Mouse (Mus musculus) G1E (cell line): ENCODE measurements around the gene Rnf5. TPM values are rescaled to one million over a fixed set of nuclear protein-coding genes. Genes with fewer than 3 reads are reported as not detected.
A peak's percentile ranks its signal among the peaks of the same experiment; 100 is the strongest.

Source experiments
- ATAC-seq: 2 replicates; pipeline ENCODE4 v1.8.0; 2016; ENCODE audit warnings: mild to moderate bottlenecking; ENCODE audit not compliant: insufficient number of reproducible peaks, poor library complexity, low FRiP score, severe bottlenecking; ENCODE audit errors: extremely low read depth
- DNase-seq: peaks from one replicate; pipeline ENCODE4 v3.0.0; 2012; ENCODE audit warnings: low spot score
- H3K27me3 ChIP-seq: 2 replicates; pipeline ENCODE4 v1.6.1; 2012; ENCODE audit warnings: mild to moderate bottlenecking, low read length, inconsistent platforms; ENCODE audit not compliant: insufficient read depth
- H3K36me3 ChIP-seq: replicated peaks from 2 replicates; pipeline ENCODE3; 2012; ENCODE audit warnings: mild to moderate bottlenecking, inconsistent platforms
- H3K4me1 ChIP-seq: 2 replicates; pipeline ENCODE4 v1.6.1; 2012; ENCODE audit warnings: low read depth, low read length, inconsistent platforms, mixed read lengths; ENCODE audit not compliant: insufficient read depth
- H3K4me3 ChIP-seq: 2 replicates; pipeline ENCODE4 v1.5.1; 2012; ENCODE audit warnings: low read depth, mild to moderate bottlenecking, inconsistent platforms, low read length, moderate library complexity, mixed read lengths
- H3K9me3 ChIP-seq: replicated peaks from 2 replicates; pipeline ENCODE4 v1.6.1; 2012; ENCODE audit warnings: inconsistent platforms
- CTCF ChIP-seq: IDR thresholded peaks from 2 replicates; pipeline ENCODE4 v1.5.1; 2012; ENCODE audit warnings: low read depth, low read length, inconsistent platforms, mixed read lengths
- GATA1 ChIP-seq: IDR thresholded peaks from 2 replicates; pipeline ENCODE4 v1.6.1; 2012; ENCODE audit warnings: borderline replicate concordance, low read length, inconsistent platforms, mixed read lengths
- GATA2 ChIP-seq: IDR thresholded peaks from 2 replicates; pipeline ENCODE4 v1.6.1; 2012; ENCODE audit warnings: low read depth, low read length, inconsistent platforms, borderline replicate concordance
- POLR2AphosphoS5 ChIP-seq: IDR thresholded peaks from 2 replicates; pipeline ENCODE4 v1.6.1; 2012; ENCODE audit warnings: low read depth, low read length, inconsistent platforms; ENCODE audit not compliant: insufficient replicate concordance
- TAL1 ChIP-seq: conservative IDR thresholded peaks from 2 replicates; pipeline ENCODE4 v1.6.1; 2012; ENCODE audit warnings: low read depth, low read length, inconsistent platforms, mixed read lengths
- polyA plus RNA-seq: library from polyadenylated mRNA; stranded (reverse); fragments of >175 nt; gene quantifications from 2 replicates; pipeline ENCODE4 v1.2.3, GENCODE M21; 2012
- total RNA-seq, 2 experiments: library from RNA; stranded (forward) in 1 of 2; stranded (reverse) in 1 of 2; fragments of 200-1000 nt in 1 of 2; fragments of >200 nt in 1 of 2; fragmentation: Nextera tagmentation in 1 of 2; gene quantifications; 2 replicates each; pipeline ENCODE4 v1.2.3; 2014 to 2017

Gene Rnf5
- total and polyA plus RNA-seq, 3 experiments = 17.4 to 92.0 (median 70.8) TPM

GRCm38 (mm10) chr17:34592581-34593549, 10.6 kb downstream of the Rnf5 start:
- H3K4me3 ChIP-seq = peak overlapping the region; percentile 74
- ATAC-seq (no peak), DNase-seq (no peak)
- peaks cover 49% of the 10 kb centered on the region for H3K36me3 ChIP-seq
- H3K27me3 ChIP-seq = no peaks in the 10 kb centered on the region
- H3K4me1 ChIP-seq = peaks cover 86% of the 10 kb centered on the region
- H3K9me3 ChIP-seq = no peaks in the 10 kb centered on the region
- no peak for TF ChIP-seq POLR2AphosphoS5

- Histone ChIP-seq H3K27me3 (no peaks in the 10 kb centered on the region), H3K4me1 (peaks cover 81% of the 10 kb centered on the region), H3K9me3 (no peaks in the 10 kb centered on the region), H3K36me3 (peaks cover 45% of the 10 kb centered on the region), H3K4me3 (peak overlapping the region; percentile 74)
- TF ChIP-seq GATA2 = no peak
- TF ChIP-seq GATA1 = no peak
- TF ChIP-seq TAL1 = no peak
- DNase-seq = peak; percentile 83
- peak; percentile 40; the same call in 1 of the 2 replicates for ATAC-seq
Observed at GRCm38 (mm10) chr17:34591994-34592375, 11.5 kb downstream of the Rnf5 start.

- DNase-seq (peak; percentile 62), ATAC-seq (0 out of 2 replicates have a peak, but pooled peaks have one; percentile 16)
- Histone ChIP-seq H3K36me3 (peaks cover 39% of the 10 kb centered on the region), H3K9me3 (no peaks in the 10 kb centered on the region), H3K27me3 (no peaks in the 10 kb centered on the region), H3K4me1 (peaks cover 82% of the 10 kb centered on the region), H3K4me3 (peak within 1 kb of the TSS; percentile 74)
- no peak for TF ChIP-seq POLR2AphosphoS5
- no peak for TF ChIP-seq CTCF
- TF ChIP-seq TAL1 = no peak
- no peak for TF ChIP-seq GATA1
- TF ChIP-seq GATA2 = no peak
Observed at GRCm38 (mm10) chr17:34591029-34591993, 12.2 kb downstream of the Rnf5 start, which contains the start of gene Pbx2. TSS of gene Pbx2 (plus strand) at chr17:34591266.

- DNase-seq (no peak), ATAC-seq (no peak)
- peaks cover 75% of the 10 kb centered on the region for H3K4me1 ChIP-seq
- H3K27me3 ChIP-seq = no peaks in the 10 kb centered on the region
- peak overlapping the region; percentile 74 for H3K4me3 ChIP-seq
- TF ChIP-seq TAL1 = no peak
- no peak for TF ChIP-seq GATA1
- no peak for TF ChIP-seq GATA2
- no peak for TF ChIP-seq CTCF
- no peak for TF ChIP-seq POLR2AphosphoS5
- H3K9me3 ChIP-seq = no peaks in the 10 kb centered on the region
- peaks cover 30% of the 10 kb centered on the region for H3K36me3 ChIP-seq
Observed at GRCm38 (mm10) chr17:34590154-34590987, 13.1 kb downstream of the Rnf5 start.

GRCm38 (mm10) chr17:34589681-34590101, 13.8 kb downstream of the Rnf5 start, which contains the start of gene Gpsm3:
TSS of gene Gpsm3 (plus strand) at chr17:34589806.
- DNase-seq = peak; percentile 73
- Histone ChIP-seq H3K27me3 (no peaks in the 10 kb centered on the region), H3K4me1 (peaks cover 69% of the 10 kb centered on the region), H3K9me3 (no peaks in the 10 kb centered on the region), H3K36me3 (peaks cover 23% of the 10 kb centered on the region), H3K4me3 (peak within 1 kb of the TSS; percentile 74)
- TF ChIP-seq GATA2 (no peak), POLR2AphosphoS5 (no peak), TAL1 (no peak), CTCF (no peak), GATA1 (no peak)
- no peak for ATAC-seq
